Mouse (Mus musculus) embryonic stem cell, embryonic (primary cell): ENCODE results near the gene 1700021F05Rik.

Experiments
- CTCF ChIA-PET, 4 experiments: fragments of 300-600 bp in 2 of 4; fragments of 350-600 bp in 2 of 4; sonication (Branson Sonifier 250); formaldehyde crosslinking; loops; one replicate each; lab custom pipeline; 2022; ENCODE audit warnings: inconsistent platforms in 2 of 4; lab: Charles Lee
- POLR2A ChIA-PET, 4 experiments: fragments of 300-600 bp in 2 of 4; fragments of 350-600 bp in 2 of 4; sonication (Branson Sonifier 250); formaldehyde crosslinking; loops; one replicate each; lab custom pipeline; 2022; ENCODE audit warnings: antibody characterized with exemption in 4 of 4, inconsistent platforms in 1 of 4; lab: Charles Lee

1700021F05Rik gene

DNA sequence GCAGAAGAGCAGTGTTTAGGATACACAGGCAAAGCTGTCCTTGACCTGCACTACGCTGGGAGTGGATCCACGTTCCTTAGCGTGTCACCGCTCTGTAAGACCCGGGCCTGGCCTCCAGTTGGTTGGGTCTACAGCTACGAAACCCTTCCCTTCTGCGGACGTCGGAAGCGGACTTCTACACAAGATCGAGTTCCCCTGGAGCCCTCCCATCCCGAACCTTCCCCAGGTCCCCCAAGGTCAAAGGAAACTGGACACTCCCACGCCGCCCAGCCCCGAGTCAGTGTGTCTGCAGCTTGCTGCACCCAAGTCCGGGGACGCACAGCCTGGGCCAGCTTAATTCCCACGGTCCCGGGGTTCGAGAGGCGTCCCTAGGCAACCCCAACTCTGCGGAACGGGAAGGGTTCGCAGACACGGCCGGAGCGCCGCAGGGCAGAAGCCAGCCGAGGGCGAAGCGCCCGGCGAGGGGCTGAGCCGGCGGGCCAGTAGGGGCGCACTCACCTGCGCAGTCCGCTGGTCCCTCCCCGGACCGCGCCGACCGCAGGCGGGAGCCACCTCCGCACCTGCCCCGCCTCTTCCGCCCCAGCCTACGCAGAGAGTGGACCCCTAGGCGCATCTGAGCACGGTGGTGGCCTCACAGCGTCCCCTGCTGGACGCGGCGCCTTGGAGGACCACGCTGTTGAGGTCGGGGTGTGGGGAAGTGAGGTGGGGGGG lies at the start of gene 1700021F05Rik:
Gene 1700021F05Rik (minus strand): TSS at position 553 of the 711 bp plus-strand sequence.
- CTCF ChIA-PET: interaction anchor here (0.6 to 1.8 kb wide), 25 partner anchors 9 to 900 kb away, joined by 3 to 11 read pairs (median 4); no protein-coding TSS in a partner anchor

GRCm38 (mm10) chr10:43588470-43589177 lies 47.8 kb upstream of the 1700021F05Rik start:
- ChIA-PET CTCF (interaction anchor here in 3 of 4 experiments (0.6 to 0.9 kb wide), 4 partner anchors 9 to 365 kb away, joined by 3 to 6 read pairs (median 6); no protein-coding TSS in a partner anchor), POLR2A (interaction anchor here in 3 of 4 experiments (0.6 to 5.6 kb wide), 6 partner anchors 9 to 636 kb away, joined by 3 to 29 read pairs (median 5); partner anchors contain the start of gene Cd24a (in 2 of the 3))

More for the DNA sequence above, at the start of gene 1700021F05Rik:
- POLR2A ChIA-PET: interaction anchor here (0.6 to 4.0 kb wide), 32 partner anchors 8 to 532 kb away, joined by 3 to 28 read pairs (median 4); partner anchors contain the start of genes Bend3 (in 2 of the 4) and Pdss2 (in 1 of the 4)

GRCm38 (mm10) chr10:43584538-43584937 lies 43.7 kb upstream of the 1700021F05Rik start:
- POLR2A ChIA-PET: interaction anchor here in 1 of 4 experiments (0.6 to 2.2 kb wide), 3 partner anchors 65 to 342 kb away, joined by 3 to 4 read pairs (median 3); no protein-coding TSS in a partner anchor

GRCm38 (mm10) chr10:43581260-43581659 lies 40.5 kb upstream of the 1700021F05Rik start:
- POLR2A ChIA-PET: interaction anchor here in 3 of 4 experiments (0.6 to 4.2 kb wide), 30 partner anchors 8 to 945 kb away, joined by 3 to 58 read pairs (median 4); no protein-coding TSS in a partner anchor
- CTCF ChIA-PET: interaction anchor here in 2 of 4 experiments (0.8 to 2.0 kb wide), 4 partner anchors 65 to 567 kb away, joined by 3 to 6 read pairs (median 4); partner anchors contain the start of gene Crybg1 (in 1 of the 2)

More at GRCm38 (mm10) chr10:43584538-43584937, 43.7 kb upstream of the 1700021F05Rik start:
- CTCF ChIA-PET: no interaction called here

DNA sequence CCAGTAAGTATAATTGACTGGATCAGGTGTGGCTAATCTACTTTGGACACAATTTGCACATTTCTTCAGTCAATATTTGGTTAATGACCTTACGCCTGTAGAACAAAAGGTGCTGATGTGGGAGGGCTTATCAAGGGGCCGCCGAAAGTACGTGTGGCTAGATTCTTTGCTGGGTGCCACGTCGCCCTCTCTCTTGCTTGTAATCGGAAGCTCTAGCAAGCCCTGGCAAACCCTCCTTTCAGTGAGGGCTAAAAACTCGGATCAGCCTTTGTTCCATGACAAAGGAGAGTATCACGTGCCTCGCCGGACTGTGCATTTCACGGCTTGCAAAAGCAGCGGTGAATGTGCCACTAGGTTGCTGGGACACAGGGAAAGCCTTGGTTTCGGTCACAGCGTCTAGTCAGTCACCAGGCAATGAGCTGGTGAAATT lies 39.9 kb upstream of the 1700021F05Rik start:
- POLR2A ChIA-PET: interaction anchor here in 3 of 4 experiments (0.6 to 4.2 kb wide), 38 partner anchors 9 to 946 kb away, joined by 3 to 58 read pairs (median 4); no protein-coding TSS in a partner anchor
- CTCF ChIA-PET: interaction anchor here in 2 of 4 experiments (0.8 to 2.0 kb wide), 5 partner anchors 64 to 568 kb away, joined by 3 to 6 read pairs (median 3); partner anchors contain the start of gene Crybg1 (in 1 of the 2)

DNA sequence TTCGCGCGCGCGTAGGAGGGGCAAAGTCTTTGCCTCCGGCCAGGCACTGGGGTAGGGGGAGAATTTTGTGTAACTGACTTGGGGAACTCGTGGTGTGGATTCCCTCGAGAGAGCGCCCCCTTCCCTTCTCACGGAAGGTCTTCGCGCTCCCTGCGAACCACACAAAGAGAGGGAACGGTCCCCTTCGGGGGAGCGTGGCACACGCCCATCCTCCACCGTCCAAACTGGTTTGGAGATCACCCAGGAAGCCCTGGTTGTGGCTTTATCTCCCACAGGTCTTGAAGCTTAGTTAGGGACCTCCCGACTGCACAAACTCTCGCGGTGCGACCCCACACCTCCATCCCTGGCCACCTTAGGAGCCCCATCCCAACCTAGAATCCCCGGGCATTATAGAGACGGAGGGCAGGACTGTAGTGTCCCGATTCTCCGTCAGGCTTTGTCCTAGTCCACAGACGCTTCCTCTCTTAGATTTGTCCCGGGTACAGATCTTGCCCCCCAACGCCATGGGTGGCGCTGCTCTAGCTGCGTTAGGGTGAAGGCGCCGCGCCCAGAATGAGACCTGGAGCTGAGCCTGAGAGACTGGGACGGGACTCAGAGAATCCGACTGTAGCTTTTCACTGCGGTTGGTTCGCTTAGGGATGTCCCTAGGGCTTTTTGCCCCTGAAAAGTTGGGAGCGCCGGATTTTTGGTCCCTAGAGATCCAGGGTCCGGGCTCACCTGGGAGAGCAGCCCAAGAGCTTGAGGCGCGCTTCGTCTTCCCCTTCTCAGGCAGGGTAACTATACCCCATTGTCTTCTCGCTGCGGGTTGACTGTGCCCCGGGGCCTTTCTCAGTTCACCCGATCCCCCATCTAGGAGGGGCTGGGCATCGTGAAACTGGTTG lies 38.8 kb upstream of the 1700021F05Rik start:
- POLR2A ChIA-PET: interaction anchor here (0.6 to 4.2 kb wide), 48 partner anchors 10 to 689 kb away, joined by 3 to 58 read pairs (median 4); no protein-coding TSS in a partner anchor
- CTCF ChIA-PET: interaction anchor here in 2 of 4 experiments (0.7 to 2.0 kb wide), 7 partner anchors 9 to 491 kb away, joined by 3 to 6 read pairs (median 3); no protein-coding TSS in a partner anchor

DNA sequence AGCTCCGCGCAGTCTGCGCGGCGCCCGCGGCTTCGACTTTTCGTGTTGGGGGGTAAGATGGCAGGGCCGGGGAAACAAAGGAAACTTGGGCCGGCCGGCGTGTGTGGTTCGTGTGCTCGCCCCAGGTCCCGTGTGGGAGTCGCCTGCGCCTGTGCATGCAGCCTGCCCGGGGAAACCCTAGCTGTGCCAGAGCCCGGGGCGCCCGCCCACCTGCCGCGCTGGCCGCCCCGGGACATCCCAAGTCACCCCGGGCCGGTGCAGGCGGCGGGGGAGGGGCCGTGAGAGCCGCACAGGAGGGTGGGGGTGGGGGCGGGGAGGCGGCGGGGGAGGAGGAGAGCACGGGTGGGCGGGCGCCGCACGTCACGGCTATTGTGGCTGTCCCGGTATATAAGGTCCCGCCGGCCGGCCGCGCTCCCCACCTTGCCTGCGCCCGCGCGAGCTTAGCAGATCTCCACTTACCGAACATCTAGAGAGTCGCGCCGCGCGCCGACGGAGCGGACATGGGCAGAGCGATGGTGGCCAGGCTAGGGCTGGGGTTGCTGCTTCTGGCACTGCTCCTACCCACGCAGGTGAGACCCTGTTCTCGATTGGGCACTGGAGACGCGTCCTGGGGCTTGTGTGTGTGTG lies 38.1 kb upstream of the 1700021F05Rik start:
- POLR2A ChIA-PET: interaction anchor here (0.5 to 4.2 kb wide), 35 partner anchors 10 to 690 kb away, joined by 3 to 58 read pairs (median 4); no protein-coding TSS in a partner anchor
- CTCF ChIA-PET: interaction anchor here in 2 of 4 experiments (0.6 to 1.5 kb wide), 4 partner anchors 17 to 740 kb away, joined by 3 to 4 read pairs (median 4); no protein-coding TSS in a partner anchor

- ChIA-PET POLR2A (interaction anchor here (0.5 to 4.2 kb wide), 24 partner anchors 9 to 691 kb away, joined by 3 to 58 read pairs (median 4); no protein-coding TSS in a partner anchor), CTCF (interaction anchor here in 2 of 4 experiments (0.6 to 1.5 kb wide), 4 partner anchors 16 to 740 kb away, joined by 3 to 4 read pairs (median 4); no protein-coding TSS in a partner anchor)
Observed at GRCm38 (mm10) chr10:43578366-43578753, 37.6 kb upstream of the 1700021F05Rik start.

DNA sequence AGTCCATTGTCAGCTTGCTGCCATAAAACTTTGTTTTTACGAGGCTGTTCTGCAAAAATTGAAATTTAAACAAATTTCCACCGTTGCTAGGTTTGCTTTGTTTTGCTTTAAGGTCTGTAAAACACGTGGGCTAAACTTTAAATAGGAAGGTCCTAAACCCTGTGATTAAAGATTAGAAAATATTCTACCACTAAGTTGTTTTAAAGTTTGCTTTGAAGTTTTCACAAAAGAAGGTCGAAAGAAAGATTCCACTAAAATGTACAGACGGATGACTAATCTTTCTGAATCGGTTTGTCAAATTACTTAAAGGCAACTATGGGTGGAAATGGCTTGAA lies 37.2 kb upstream of the 1700021F05Rik start, which contains the start of gene Cd24a:
Gene Cd24a (plus strand): TSS at position 288 of the 335 bp plus-strand sequence.
- ChIA-PET POLR2A (interaction anchor here in 2 of 4 experiments (0.5 to 4.2 kb wide), 13 partner anchors 9 to 691 kb away, joined by 3 to 58 read pairs (median 4); no protein-coding TSS in a partner anchor), CTCF (interaction anchor here in 1 of 4 experiments (1.5 kb wide), 1 partner anchor 164 kb away, joined by 4 read pairs; no protein-coding TSS in a partner anchor)

DNA sequence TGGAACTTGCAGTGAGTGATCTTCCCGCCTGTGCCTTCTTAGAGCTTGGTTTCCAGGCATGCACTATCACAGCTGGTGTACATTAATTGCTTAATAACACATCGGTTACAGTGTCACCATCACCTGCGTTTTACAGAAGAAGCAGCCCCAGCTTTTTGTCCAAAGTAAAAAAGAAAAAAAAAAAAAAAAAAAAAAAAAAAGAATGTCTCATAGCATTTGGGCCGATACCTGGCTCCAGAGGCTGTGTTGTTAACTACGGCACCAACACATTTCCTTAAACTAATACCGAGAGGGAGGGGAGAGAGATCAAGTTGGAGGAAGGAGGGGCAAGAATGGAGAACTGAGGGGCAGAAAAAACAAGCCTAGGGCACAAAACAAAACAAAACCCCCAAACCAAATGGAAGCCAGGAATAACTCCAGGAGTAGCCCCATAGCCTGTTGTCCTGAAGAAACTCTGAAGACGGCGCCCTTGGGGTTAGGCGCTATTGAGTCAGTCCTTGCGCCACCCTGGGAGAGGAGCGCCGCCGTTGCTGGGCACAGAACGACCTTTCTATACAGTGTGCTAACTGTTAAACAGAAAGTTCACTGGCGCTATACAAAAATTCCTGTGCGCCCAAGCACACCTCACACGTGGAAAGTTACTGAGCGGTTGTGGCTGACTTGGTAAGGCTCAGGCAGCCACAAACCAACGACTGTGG lies 36.7 kb upstream of the 1700021F05Rik start:
- POLR2A ChIA-PET: interaction anchor here (0.7 to 4.2 kb wide), 12 partner anchors 8 to 601 kb away, joined by 3 to 58 read pairs (median 4); no protein-coding TSS in a partner anchor
- CTCF ChIA-PET: interaction anchor here in 2 of 4 experiments (0.6 to 1.5 kb wide), 4 partner anchors 59 to 293 kb away, joined by 3 to 4 read pairs (median 4); no protein-coding TSS in a partner anchor

- POLR2A ChIA-PET: interaction anchor here in 3 of 4 experiments (0.6 to 1.2 kb wide), 3 partner anchors 35 to 317 kb away, joined by 3 to 5 read pairs (median 4); no protein-coding TSS in a partner anchor
Observed at GRCm38 (mm10) chr10:43574956-43575355, 34.2 kb upstream of the 1700021F05Rik start.

DNA sequence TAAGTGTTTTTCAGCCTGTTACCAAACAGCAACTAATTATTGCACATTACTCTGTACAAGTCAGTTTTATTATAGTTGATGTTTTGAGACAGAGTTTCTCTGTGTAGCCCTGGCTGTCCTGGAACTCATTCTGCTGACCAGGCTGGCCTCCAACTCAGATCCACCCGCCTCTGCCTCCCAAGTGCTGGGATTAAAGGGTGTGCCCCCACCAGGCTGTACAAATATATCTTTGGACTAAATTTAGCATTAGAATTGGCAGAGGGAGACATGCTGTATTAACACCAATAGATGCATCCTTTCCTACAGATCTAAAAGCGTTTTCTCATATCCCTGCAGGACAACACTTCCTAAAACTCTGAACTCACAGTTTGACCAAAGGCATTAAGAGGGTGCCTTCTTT lies 33.6 kb upstream of the 1700021F05Rik start:
- CTCF ChIA-PET: interaction anchor here (0.6 to 2.7 kb wide), 9 partner anchors 9 to 475 kb away, joined by 3 to 8 read pairs (median 4); no protein-coding TSS in a partner anchor

More at GRCm38 (mm10) chr10:43574956-43575355, 34.2 kb upstream of the 1700021F05Rik start:
- CTCF ChIA-PET: interaction anchor here (0.6 to 2.7 kb wide), 12 partner anchors 10 to 475 kb away, joined by 3 to 8 read pairs (median 4); no protein-coding TSS in a partner anchor

GRCm38 (mm10) chr10:43561311-43561710 lies 20.5 kb upstream of the 1700021F05Rik start:
- ChIA-PET POLR2A (interaction anchor here in 1 of 4 experiments (0.6 kb wide), 2 partner anchors 241 to 524 kb away, joined by 3 read pairs; no protein-coding TSS in a partner anchor), CTCF (no interaction called here)

More for the DNA sequence above, 33.6 kb upstream of the 1700021F05Rik start:
- POLR2A ChIA-PET: interaction anchor here in 2 of 4 experiments (0.9 to 1.2 kb wide), 2 partner anchors 168 to 318 kb away, joined by 3 to 4 read pairs; no protein-coding TSS in a partner anchor

GRCm38 (mm10) chr10:43560765-43561164 lies 20.0 kb upstream of the 1700021F05Rik start:
- ChIA-PET POLR2A (no interaction called here), CTCF (no interaction called here)

DNA sequence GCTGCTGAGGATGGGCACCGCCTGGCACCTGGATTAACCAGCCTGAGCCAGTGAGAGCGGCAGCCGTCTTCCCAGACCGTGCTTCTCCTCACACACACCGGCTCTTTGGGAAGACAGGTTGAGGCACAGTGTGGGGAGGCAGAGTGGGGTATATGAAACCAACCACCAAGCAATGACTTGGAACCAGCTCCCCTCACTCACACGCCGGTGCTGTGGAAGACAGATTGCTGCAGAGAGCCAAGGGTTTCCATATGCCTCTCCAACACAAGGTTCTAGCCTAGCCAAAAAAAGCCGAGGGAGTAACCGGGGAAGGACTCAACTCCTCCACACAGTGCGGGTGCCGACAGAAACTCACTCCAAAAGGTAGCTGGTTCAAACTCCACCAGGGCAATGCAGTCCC lies 18.5 kb upstream of the 1700021F05Rik start:
- ChIA-PET POLR2A (interaction anchor here in 2 of 4 experiments (0.5 to 0.8 kb wide), 2 partner anchors 22 to 1084 kb away, joined by 3 read pairs; no protein-coding TSS in a partner anchor), CTCF (interaction anchor here in 1 of 4 experiments (0.6 to 1.1 kb wide), 2 partner anchors 13 to 107 kb away, joined by 3 to 4 read pairs; no protein-coding TSS in a partner anchor)
